Mouse (Mus musculus): Measurements from ENCODE around the gene Med17.
"Not testable (repeated sequence)": the region's sequence is repeated elsewhere in the genome, so short reads cannot be mapped to it uniquely, and the experiment has no call there.

Gene Med17

DNA sequence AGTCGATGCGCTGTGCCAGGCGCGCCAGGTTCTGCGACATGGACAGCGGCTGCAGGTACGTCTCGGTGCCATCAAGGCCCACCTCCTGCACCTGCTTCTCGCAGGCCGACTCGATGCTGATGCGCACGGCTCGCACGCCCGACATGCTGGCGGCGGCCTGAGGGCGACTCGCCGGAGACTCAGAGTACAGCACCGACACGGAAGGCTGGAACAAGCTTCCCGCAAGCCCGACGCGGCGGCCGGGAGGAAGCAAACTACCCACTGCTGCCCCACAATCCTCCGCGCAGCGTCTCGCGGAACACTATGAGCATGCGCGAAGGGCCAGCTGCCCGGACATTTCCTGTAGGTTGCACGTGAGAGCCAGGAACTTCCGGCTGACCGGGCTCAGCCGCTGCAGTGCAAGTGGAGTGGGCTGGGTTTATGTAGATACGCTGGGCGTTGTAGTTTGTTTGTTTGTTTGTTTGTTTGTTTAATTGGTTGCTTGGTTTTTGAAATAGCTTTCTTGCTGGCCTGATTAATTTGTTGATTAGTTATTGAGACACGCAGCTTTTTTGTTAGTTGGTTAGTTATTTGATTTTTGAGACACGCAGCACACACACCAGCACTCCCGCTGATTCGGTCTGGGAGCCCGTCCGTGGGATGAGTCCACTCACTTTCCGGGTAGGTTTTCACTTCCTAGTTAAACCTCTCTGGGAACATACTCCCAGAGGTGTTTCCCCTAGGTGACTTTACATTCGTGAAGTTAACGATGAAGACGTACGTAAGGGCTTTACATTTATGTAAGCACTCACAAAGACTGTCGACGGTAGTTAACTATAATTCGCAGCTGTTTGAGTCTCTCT lies at the start of gene Med17:
TSS of gene Med17 (minus strand) at position 283 of the 842 bp plus-strand sequence.
- DNase-seq (ENCODE audit: extremely low read depth, insufficient read length, low spot score) = peak; percentile 92

DNA sequence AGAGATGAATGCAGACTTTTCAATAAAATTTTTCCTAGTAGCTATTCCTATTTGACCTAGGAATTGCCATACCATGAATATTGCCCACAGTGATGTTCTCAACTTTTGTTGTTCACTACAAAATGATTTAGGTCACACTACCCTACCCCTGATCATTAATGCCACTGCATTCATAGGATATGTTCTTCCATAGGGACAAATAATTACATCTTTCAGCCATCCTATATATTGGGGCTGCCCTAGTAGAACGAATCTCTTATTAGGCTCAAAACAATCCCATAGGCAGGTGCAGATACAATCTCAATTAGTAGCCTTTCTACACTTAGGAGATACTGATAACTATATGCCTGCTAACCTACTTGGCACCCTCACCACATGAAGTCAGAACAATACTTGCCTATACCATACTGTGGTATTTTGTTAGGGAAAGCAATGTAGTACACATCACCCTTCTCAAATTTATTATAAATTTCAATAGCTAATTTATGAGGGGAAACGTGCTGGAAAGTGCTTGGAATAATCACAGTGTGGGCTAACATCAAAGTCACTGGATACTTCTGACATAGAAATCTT lies 38.5 kb upstream of the Med17 start:
- no peak for DNase-seq (ENCODE audit: extremely low read depth, insufficient read length, low spot score)

DNA sequence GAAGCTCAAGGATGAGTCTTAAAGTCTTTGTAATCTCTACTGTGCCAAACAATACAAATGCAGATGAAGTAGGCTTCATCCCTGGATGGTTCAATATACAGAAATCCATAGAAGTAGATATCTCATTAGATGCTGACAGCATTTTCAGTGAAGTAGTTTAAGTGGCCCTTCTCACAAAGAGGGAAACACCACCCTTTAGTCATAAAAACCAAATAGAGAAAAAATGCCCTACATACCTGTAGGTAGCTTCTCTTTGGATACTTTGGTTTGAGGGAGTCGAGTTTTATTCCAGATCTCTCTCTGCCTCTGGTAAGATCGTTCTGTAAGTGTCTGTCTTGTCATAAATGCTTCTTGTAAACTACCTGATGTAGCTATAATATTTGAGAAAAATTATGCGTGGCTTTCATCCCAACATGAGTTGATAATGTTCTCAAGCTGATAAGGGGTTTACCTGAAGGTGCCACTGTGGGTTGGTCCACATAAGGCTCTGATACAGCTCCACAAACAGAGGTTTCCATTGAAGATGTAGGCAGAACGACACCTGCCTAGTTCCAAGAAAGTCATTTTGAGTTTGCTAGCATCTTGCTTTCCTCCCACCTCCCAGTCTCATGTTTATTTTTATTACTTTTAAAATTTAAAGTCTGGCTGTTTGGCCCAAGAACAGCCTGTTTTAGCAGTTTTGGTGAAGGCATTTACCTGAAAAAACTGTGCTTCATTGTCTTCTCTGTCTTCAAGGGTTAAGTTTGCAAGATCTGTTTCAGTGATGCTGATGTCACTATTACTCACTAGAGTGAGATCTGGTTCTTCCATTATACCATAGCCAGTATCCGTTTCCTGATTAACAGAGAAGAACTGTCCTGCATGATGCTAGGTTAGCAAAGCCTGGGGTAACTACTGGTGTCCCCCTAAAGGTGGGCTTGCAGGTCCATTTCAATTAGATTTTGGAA lies 37.8 kb upstream of the Med17 start:
- DNase-seq (ENCODE audit: extremely low read depth, insufficient read length, low spot score) = no peak

DNA sequence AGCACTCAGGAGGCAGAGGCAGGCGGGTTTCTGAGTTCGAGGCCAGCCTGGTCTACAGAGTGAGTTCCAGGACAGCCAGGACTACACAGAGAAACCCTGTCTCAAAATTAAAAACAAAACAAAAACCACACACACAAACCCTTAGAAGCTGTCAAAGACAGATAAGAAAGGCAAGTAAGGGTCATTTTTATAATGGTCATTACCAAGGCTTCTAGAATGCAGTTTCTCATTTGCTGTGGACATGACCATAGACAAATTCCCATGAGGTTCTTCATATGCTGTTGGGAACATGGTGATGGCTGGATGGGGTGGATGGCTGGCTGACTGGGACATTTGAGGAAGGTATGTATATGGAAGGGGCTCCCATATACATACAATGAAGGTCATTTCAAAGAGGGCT lies 36.6 kb upstream of the Med17 start:
- not testable (repeated sequence) for DNase-seq (ENCODE audit: extremely low read depth, insufficient read length, low spot score)

DNA sequence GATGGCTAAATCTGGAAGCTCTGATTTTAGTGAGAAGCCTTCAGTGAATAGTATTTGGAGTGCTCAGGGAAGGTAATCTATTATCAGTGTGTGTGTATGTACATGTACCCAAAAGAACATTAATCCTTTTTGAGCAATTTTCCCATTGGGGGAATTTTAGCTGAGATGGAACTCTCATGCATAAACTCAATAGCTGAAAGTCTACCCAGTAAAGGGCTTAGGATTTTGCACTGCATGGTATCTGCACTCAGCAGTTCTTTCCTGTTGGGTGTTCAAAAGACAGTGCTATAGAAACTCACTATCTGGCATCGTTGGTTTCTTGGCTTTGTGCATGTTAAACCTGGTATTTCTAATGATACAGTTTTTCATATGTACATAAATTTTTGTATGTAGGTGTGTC lies 34.9 kb upstream of the Med17 start:
- no peak for DNase-seq (ENCODE audit: extremely low read depth, insufficient read length, low spot score)

DNA sequence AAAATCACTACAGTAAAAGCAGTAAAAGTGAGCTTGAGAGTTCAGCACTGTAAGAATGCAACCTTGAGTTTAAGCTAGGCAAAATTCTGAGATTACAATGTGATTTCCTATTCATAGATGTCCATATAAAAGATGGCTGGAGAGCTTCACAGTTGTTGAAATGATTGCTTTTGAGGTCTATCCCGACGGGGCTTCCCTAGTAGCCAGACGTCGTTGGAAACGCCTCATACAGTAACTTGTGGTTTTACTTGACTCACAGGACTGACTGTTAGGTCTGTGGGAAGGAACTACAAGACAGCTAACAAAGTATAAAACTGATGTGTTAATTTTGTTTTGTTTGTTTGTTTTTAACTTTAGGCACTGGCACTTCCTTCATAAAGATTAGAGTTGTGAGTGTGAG lies 33.9 kb upstream of the Med17 start:
- DNase-seq (ENCODE audit: extremely low read depth, insufficient read length, low spot score) = no peak

DNA sequence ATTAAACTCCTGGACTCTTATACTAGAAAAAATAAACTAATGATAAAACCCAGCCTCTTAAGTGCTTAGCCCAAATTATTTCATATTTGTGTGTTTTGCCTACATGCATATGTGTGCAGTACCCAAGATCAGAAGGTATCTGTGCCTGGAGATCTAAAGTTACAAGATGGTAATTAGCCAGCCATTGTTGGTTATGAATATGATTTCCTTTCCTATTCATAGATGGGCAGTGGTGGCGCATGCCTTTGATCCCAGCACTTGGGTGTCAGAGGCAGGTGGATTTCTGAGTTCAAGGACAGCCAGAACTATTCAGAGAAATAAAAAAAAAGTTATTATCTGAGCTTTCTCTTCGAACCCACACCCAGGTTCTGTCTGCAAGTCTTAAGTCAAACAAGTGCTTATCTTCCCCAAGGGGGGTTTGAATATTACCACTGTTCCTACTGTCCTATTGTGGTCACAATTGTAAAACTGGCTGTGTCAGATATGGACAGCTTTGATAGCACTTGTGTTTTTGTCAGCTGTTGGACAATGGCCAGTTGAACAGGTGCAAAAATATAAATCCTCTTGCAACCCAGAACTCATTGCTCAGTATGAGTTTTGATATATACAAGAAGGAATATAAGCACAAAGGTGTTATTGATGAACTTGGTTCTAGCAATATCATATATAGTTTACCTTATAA lies 32.5 kb upstream of the Med17 start:
- no peak for DNase-seq (ENCODE audit: extremely low read depth, insufficient read length, low spot score)

DNA sequence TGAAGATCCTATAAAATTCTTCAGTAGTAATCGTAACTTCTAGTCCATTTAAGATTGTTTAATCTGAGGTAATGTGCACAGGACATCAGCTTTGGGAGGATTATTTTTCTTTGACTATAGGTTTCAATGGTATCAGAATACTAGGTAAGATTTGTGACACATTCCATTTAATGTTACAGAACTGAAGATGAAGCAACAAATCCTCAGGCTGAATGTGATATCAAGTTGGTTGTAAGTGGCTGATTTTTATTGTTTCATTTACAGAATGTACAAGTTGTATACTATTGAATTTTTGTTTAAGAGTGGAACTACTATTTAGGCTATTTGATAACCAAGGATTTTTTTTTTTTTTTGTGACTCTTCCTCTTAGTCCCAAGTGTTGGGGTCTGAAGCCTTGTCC lies 30.4 kb upstream of the Med17 start:
- no peak for DNase-seq (ENCODE audit: extremely low read depth, insufficient read length, low spot score)

DNA sequence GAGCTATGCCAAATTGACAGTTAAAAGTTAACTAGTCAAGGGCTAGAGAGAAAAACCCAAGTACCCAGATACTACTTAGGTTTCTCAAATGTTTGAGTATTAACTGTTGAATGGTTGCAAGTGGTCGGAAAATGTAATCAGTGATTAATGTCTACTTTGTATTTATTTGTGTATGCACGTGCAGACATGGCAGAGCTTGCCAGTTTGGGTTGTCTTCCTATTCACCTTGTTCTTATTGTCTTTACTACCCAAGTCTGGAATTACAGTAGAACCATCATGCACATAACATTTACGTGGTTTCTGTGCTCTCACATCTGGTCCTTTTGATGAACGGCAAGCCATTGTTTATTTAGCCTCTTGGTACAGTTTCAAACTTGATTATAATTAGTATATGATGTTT lies 29.7 kb upstream of the Med17 start:
- no peak for DNase-seq (ENCODE audit: extremely low read depth, insufficient read length, low spot score)

DNA sequence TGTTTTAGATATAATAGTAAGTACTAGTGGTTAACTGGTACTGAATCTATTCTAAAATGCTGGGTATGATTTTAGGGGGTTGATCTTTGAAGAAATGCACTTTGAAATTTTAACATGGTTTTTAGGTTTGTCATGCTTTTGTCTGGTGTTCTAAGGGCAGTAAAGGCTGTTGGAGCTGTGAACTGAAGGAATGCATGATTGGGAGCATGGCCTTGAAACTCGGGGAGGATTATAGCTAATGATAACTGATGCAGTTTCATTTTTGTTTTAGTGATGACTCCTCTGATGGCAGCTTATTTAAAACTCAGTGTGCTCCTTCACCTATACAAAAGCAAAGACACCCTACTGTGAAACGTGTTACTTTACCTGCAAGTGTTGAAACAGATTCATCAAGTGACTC lies 28.5 kb upstream of the Med17 start:
- DNase-seq (ENCODE audit: extremely low read depth, insufficient read length, low spot score) = no peak

DNA sequence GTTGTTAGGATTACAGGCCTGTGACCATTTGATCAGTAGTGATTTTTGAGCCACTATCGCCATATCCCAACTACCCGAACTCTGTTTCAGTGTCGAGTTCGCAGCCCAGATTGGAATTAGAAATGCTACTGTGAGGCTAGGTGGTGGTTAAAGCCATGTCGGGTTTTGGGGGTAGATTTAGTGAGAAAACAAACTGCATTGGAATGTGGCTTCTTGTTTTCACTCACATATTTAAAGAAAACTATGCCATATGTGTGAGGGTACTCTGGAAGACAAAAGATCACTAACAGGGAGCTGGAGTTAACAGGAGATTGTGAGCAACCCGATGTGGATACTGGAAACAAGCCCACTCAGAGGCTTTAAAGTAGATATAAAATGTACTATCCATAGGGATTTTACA lies 27.5 kb upstream of the Med17 start:
- no peak for DNase-seq (ENCODE audit: extremely low read depth, insufficient read length, low spot score)

DNA sequence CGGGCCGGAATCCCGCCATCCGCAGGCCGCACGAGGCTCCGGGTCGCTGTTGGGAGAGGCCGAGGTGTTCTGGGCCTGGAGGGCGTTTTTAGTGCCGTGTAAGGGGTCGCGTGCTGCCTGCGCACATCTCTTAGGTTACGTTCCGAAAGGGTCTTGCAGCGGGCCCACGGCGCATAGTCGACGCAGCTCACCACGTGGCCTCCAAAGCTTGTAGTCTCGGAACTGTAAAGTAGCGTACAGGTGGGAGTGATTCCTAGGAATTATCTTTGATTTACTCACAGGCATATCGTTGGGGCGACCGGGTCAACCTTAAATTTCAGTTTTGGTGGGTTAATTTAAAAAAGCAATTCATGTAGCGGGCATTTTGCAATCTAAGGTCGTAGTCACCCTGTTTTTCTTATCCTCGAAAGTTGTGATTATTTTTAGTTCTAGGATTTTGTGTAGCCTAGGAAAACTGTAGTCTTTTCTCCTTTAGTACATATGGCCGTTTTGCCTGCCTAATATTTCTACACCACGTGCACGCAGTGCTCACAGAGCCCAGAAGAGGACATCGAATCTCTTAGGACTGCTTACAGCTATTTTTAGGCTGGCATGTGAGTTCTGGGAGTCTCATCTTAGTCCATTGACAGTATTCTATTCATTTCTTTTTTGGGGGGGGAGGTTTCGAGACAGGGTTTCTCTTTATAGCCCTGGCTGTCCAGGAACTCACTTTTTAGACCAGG lies 26.8 kb upstream of the Med17 start, which contains the start of gene 4931406C07Rik:
TSS of gene 4931406C07Rik (minus strand) at position 51 of the 722 bp plus-strand sequence.
- DNase-seq (ENCODE audit: extremely low read depth, insufficient read length, low spot score) = no peak

DNA sequence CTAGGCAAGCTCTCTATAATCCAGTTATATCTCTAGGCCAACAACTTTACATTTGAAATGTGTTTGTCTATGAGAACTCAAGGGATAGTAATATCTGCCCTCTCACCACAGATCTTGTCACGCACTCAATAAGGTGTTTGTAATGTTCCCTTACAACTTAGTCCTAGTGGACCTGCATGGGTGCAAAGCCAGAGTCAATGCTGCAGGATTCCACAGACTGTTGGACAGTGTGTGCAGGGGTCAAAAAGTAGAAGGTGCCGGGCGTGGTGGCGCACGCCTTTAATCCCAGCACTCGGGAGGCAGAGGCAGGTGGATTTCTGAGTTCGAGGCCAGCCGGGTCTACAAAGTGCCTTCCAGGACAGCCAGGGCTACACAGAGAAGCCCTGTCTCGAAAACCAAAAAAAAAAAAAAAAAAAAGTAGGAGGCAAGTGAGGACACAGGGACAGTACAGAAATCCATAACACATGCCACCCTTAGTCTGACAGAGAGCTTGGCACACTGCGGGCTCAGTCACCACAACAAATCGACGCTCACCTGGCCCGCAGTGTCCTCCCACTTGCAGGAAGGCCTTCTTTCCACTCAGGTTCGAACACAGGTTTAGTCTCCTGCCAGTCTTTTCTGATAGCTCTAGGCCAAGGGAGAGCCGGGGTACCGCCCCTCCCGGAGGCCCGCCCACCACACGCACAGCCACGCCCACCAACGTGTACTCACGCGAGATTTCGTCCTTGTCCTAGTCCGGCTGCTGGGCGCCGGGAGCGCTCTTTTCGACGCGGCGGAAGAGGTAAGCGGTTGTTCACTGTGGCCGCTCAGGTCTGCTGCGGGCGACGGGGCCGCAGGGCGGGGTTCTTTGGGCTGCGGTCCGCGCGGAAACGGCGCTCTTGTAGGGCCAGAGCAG lies 26.0 kb upstream of the Med17 start, which contains the start of gene Taf1d:
TSS of gene Taf1d (plus strand) at position 712 of the 895 bp plus-strand sequence.
- DNase-seq (ENCODE audit: extremely low read depth, insufficient read length, low spot score) = peak; percentile 96

DNA sequence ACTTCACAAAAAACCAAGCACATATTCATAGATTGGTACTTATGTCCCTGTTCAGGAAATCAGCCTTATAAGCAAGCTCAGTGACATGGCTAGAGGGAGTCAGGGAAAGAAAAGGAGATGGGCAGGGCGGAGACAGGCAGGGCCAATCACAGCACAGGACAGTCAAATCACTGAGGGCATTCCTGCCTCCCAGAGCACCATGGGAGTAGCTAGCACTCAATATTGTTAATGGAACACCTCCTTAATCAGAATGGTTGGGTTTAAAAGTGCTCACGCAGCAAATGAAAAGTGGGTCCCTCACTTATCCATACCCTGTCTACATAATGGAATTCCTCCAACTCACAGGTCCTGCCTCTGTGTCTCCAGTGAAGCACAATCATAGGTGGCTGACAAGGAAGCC lies 23.1 kb upstream of the Med17 start:
- DNase-seq (ENCODE audit: extremely low read depth, insufficient read length, low spot score) = no peak

DNA sequence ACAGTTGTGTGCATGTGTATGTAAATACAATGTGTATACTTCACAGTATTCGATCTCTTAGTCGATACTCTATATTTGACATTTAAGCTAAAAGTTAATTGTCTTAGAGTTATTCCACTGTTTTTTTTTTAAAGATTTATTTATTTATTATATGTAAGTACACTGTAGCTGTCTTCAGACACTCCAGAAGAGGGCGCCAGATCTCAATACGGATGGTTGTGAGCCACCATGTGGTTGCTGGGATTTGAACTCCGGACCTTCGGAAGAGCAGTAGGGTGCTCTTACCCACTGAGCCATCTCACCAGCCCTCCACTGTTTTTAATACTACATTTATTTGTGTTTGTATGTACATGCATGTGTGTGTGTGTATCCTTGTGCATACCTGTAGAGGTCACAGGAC lies 22.3 kb upstream of the Med17 start:
- DNase-seq (ENCODE audit: extremely low read depth, insufficient read length, low spot score) = not testable (repeated sequence)

DNA sequence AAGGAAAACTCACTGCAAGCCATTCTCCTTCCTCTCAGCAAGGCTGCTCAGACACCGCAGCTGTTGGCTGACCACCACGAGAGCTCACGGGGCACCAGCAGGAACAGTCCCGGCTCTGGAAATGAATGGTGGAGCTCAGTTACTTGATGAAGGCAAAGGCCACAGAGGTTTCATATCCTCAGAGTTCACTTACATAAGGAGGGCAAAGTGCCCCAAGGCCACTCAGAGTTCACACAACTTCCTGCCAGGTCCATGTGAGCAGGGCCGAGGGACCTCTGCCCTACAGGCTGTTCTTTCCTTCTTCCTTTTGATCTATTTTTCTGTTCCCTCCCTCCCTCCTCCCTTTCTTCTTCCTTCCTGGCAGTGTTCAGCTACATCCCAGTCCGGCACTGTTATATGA lies 21.7 kb upstream of the Med17 start:
- DNase-seq (ENCODE audit: extremely low read depth, insufficient read length, low spot score) = no peak

DNA sequence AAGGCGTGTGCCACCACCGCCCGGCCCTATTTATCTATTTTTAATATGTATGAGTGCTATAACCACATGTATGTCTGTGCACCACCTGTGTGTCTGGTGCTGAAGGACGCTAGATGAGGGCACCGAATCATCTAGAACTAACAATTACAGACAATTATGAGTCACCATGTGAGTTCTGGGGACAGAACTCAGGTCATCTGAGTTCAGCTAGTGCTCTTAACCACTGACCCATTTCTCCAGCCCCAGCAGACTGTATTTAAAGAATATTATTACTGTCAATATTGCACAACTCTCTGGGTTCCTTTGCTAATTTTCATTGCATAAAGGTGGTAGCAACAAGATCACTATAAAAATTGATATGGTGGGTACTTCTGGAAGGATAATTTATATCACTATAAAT lies 20.3 kb upstream of the Med17 start:
- DNase-seq (ENCODE audit: extremely low read depth, insufficient read length, low spot score) = no peak

DNA sequence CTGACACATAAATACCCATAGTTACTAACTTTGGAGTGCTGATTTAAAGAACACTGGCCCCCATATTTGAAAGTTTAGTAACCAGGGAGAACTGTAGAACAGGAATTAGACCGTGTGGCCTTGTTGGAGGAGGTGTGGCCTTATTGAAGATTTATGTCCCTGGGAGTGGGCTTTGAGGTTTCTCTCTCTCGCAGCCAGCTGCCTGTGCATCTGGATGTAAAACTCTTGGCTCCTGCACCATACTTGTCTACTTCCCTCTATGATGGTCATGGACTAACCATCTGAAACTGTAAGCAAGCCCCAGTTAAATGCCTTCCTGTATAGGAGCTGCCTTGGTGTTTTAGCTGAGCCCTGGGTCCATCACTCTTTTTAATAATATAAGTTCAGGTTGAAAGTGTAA lies 18.7 kb upstream of the Med17 start:
- DNase-seq (ENCODE audit: extremely low read depth, insufficient read length, low spot score) = no peak

DNA sequence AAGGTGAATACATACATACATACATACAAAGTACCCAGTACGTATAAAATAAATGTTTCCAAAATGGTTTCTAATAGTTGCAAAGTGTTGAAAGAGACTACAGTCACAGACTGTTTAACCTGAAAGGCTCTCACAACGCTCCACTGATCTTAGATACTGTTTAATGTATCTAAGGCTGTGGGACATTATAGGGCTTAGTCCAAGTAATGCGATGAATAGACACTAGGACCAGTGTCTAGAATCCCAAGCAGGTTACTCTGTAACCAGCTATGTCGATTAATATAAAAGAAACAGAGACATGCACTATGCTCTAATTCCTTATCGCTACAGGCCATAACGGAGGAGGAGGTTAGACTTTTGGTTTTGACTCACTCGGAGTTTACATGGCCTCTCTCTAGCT lies 17.4 kb upstream of the Med17 start:
- DNase-seq (ENCODE audit: extremely low read depth, insufficient read length, low spot score) = no peak
